13 mouse cellular contexts compared by ENCODE assay signal in the genomic region with DNA sequence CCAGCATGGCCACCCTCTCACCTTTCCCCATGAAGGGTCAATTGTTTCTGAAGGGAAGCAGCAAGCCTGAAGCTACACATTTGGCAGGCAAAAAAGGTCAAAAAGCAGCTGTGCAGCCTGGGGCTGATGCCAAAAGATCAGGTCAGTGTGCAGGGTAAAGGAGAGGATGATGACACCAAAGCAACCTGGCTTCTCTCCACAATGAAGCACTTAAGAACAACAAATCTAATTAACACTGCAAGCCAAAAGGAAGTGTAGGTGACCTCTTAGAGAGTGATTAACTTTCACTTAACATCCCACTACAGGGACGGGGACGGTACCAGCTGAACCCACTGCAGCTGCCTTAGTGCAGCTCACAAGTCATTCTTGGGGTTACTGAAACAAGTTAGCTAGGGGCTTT.
A peak's percentile ranks its signal among the peaks of the same experiment; 100 is the strongest.
DNase-seq lines count a peak whose midpoint lies in the region; ATAC-seq lines count a peak whose summit lies in the region.
"Had no signal": no experiment of that assay in that cellular context is flagged by ENCODE, and none has a peak within 500 bp of the region (broad histone marks: within the 10 kb centered on the region; RNA-seq: fewer than 3 reads in every experiment).

No protein-coding gene starts in this region.

- WGBS in embryonic facial prominence, embryonic 10.5 days = 3% methylated on average over 2 of the region's 2 CpGs
- WGBS in limb, embryonic 13.5 days = 9% methylated on average over 2 of the region's 2 CpGs
- WGBS in forebrain, embryonic 14.5 days = 20% methylated on average over 2 of the region's 2 CpGs

- H3K4me3 ChIP-seq in embryonic facial prominence, embryonic 10.5 days = no peak overlapping the region
- no peak overlapping the region for H3K4me3 ChIP-seq in limb, embryonic 13.5 days
- H3K4me3 ChIP-seq in forebrain, embryonic 14.5 days (ENCODE audit: low read depth, low read length) = no peak overlapping the region
- H3K4me3 ChIP-seq: erythroblast, embryonic 14.5 days; neural tube, embryonic 12.5 days had no signal

- H3K9ac ChIP-seq in limb, embryonic 13.5 days = no peak overlapping the region
- no peak overlapping the region for H3K9ac ChIP-seq in forebrain, embryonic 14.5 days (ENCODE audit: low read length)
- H3K9ac ChIP-seq: hindbrain, embryonic 14.5 days; neural tube, embryonic 12.5 days had no signal

- H3K4me1 ChIP-seq in embryonic facial prominence, embryonic 10.5 days = peaks cover 53% of the 10 kb centered on the region
- H3K4me1 ChIP-seq in limb, embryonic 13.5 days = peaks cover 28% of the 10 kb centered on the region
- H3K4me1 ChIP-seq in forebrain, embryonic 14.5 days (ENCODE audit: control insufficient read depth, insufficient read depth, low read length) = peaks cover 9% of the 10 kb centered on the region

- no peaks in the 10 kb centered on the region for H3K27me3 ChIP-seq in embryonic facial prominence, embryonic 10.5 days (replicated peaks; ENCODE audit: low read depth, poor library complexity, severe bottlenecking)
- H3K27me3 ChIP-seq in limb, embryonic 13.5 days = no peaks in the 10 kb centered on the region
- no peaks in the 10 kb centered on the region for H3K27me3 ChIP-seq in forebrain, embryonic 14.5 days (replicated peaks; ENCODE audit: control insufficient read depth, insufficient read depth, low read length)
- H3K27me3 ChIP-seq: neural tube, embryonic 12.5 days had no signal

- no peak overlapping the region for H3K4me2 ChIP-seq in limb, embryonic 13.5 days (replicated peaks)
- no peak overlapping the region for H3K4me2 ChIP-seq in forebrain, embryonic 14.5 days (ENCODE audit: low read length)
- H3K4me2 ChIP-seq: hindbrain, embryonic 14.5 days; neural tube, embryonic 12.5 days had no signal

- no peaks in the 10 kb centered on the region for H3K36me3 ChIP-seq in embryonic facial prominence, embryonic 10.5 days (replicated peaks)
- no peaks in the 10 kb centered on the region for H3K36me3 ChIP-seq in limb, embryonic 13.5 days
- H3K36me3 ChIP-seq in forebrain, embryonic 14.5 days (ENCODE audit: control insufficient read depth, insufficient read depth, low read length) = 0 out of 2 replicates have a peak, but pooled peaks cover 3% of the 10 kb centered on the region
- H3K36me3 ChIP-seq: neural tube, embryonic 12.5 days had no signal

- no peaks in the 10 kb centered on the region for H3K9me3 ChIP-seq in embryonic facial prominence, embryonic 10.5 days
- H3K9me3 ChIP-seq in limb, embryonic 13.5 days = no peaks in the 10 kb centered on the region
- no peaks in the 10 kb centered on the region for H3K9me3 ChIP-seq in forebrain, embryonic 14.5 days (replicated peaks; ENCODE audit: control insufficient read depth, low read length)
- H3K9me3 ChIP-seq: neural tube, embryonic 12.5 days had no signal

- peak overlapping the region; percentile 44; the same call in 1 of the 2 replicates for H3K27ac ChIP-seq in embryonic facial prominence, embryonic 10.5 days (replicated peaks)
- H3K27ac ChIP-seq in limb, embryonic 13.5 days = peak overlapping the region; percentile 15; the same call in 1 of the 2 replicates
- H3K27ac ChIP-seq in forebrain, embryonic 14.5 days (ENCODE audit: low read depth, low read length) = no peak overlapping the region
- H3K27ac ChIP-seq: hindbrain, embryonic 14.5 days; neural tube, embryonic 12.5 days; stomach, postnatal 0 days had no signal

- no peak for ATAC-seq in limb, embryonic 13.5 days (ENCODE audit: low FRiP score, low read depth)
- ATAC-seq in forebrain, embryonic 14.5 days = no peak

- DNase-seq in kidney, adult 11 months = peak; percentile 44
- DNase-seq in kidney, adult 18-20 months = no peak
- peak; percentile 75 for DNase-seq in embryonic facial prominence, embryonic 10.5 days (ENCODE audit: low spot score)
- peak; percentile 39 to 44 for DNase-seq in kidney, adult 8-10 months
- DNase-seq in thymus, postnatal 10 days (ENCODE audit: low spot score in 2 of 2) = no peak
- no peak for DNase-seq in forebrain, embryonic 14.5 days (ENCODE audit: low spot score)
- DNase-seq: cerebellum, adult 9-10 months; right cerebral cortex, postnatal 25 days had no signal

Comparison
In these comparisons a context has a peak if more than half of its experiments do, and no peak if none do; other contexts are left out.
1. DNase-seq: peak in kidney, adult 11 months (single experiment), embryonic facial prominence, embryonic 10.5 days (single experiment) and kidney, adult 8-10 months (2 of 2); none in kidney, adult 18-20 months (single experiment), thymus, postnatal 10 days (0 of 2) and forebrain, embryonic 14.5 days (single experiment).